Mouse (Mus musculus): Measurements from ENCODE around the gene Ppp6r1.

Gene Ppp6r1

GRCm38 (mm10) chr7:4608002-4608401 lies 50.8 kb downstream of the Ppp6r1 start:
- TF ChIP-seq GATA4 (IDR thresholded peaks at IDR 0.05; ENCODE audit: insufficient replicate concordance, low read length), result no peak

DNA sequence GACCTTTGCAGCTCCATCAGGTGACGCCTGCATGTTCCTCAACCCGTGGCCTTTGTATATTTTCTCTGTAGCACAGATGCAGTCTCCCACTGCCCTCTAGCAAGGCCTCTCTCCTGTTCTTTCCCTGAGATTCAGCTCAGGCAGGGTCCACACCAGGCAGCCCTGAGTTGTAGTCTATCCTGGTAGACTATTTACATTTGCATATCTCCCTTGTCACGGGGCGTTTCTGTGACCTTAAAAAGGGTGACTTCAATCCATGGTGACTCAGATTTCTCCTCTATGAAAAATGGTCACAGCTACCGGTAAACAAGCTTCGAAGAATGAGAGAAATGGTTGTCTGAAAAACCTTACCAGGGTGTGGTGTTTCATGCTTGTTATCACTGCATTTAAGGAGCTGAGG lies 54.9 kb downstream of the Ppp6r1 start, which contains the start of gene Ptprh:
Gene Ptprh (minus strand): TSS at position 169 of the 400 bp plus-strand sequence.
- TF ChIP-seq GATA4 (IDR thresholded peaks at IDR 0.05; ENCODE audit: insufficient replicate concordance, low read length), result no peak

DNA sequence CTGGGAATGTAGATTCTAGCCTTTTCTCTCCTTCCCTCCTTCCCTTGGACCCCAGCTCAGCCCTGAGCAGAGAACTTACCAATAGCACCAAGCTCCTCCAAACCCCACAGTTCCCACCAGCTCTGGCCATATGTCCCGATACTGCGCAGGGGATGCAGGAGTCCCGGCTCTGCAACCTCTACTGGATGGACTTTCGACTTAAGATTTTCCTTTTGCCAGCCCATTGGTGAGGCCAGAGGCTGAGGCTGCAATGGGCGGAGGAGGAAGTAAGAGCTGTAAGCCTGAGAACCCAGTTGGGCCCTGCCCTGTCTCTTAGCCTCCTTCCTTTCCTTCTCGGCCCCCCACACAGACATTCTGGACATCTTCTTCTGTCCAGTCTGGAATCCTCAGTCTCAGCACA lies 55.9 kb downstream of the Ppp6r1 start:
- no peak for TF ChIP-seq GATA4 (IDR thresholded peaks at IDR 0.05; ENCODE audit: insufficient replicate concordance, low read length)
